Comparison of ENCODE assay signal across 8 mouse cellular contexts in the genomic region with DNA sequence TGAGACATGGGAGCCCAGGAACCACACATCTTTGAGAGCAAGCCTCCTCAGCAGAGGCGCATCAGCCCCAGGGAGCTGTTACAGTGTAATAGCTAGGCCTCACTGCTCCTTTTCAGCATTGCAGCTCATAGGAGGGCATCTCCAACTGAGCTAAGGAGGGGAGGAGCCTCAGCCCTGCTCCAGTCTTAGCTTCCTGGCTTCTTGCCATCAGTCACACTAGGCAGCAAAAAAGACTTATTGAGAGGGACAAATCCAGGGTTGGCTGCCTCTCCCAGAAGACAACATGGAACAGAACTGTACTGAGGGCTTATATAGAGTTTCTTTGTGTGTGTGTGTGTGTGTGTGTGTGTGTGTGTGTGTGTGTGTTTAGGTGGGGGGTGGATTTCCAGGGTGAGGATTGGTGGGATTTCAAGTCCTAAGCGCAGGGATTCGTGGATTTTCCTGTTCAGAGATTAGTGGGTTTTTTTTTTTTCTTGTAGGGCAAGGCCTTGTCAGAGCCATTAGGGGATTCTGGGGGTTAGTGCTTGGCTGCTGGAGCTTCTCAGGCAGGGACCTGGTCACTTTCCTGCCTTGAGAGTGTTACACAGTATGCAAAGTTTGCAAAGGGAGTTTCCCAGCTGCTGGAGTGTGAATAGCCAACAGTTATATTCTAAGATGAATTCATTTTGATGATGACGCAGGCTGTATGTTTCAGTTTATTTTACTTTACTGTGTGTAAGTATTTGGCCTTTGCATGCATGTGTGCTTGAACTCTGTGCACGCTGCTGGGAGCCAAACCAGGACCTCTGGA. TPM values are rescaled to one million over a fixed set of nuclear protein-coding genes. Genes with fewer than 3 reads are reported as not detected.
DNase-seq lines count a peak whose midpoint lies in the region; ATAC-seq lines count a peak whose summit lies in the region.

No protein-coding gene starts in this region.

- peak; percentile 75 for ATAC-seq in kidney, embryonic 15.5 days (replicated peaks; ENCODE audit: low FRiP score)

- peaks cover 14% of the 10 kb centered on the region for H3K36me3 ChIP-seq in kidney, embryonic 15.5 days

- H3K9me3 ChIP-seq in kidney, embryonic 15.5 days (replicated peaks) = peaks cover 14% of the 10 kb centered on the region; the same call in 1 of the 2 replicates

- 79% methylated on average over 5 of the region's 5 CpGs for WGBS in kidney, embryonic 15.5 days

- no peaks in the 10 kb centered on the region for H3K27me3 ChIP-seq in kidney, embryonic 15.5 days

- H3K4me3 ChIP-seq in kidney, embryonic 15.5 days (replicated peaks) = no peak overlapping the region

- H3K9ac ChIP-seq in kidney, embryonic 15.5 days = no peak overlapping the region

- peak; percentile 23 to 64 for DNase-seq in adrenal gland, adult (ENCODE audit: inconsistent age in 2 of 2, low spot score in 1 of 2)
- DNase-seq in adrenal gland, postnatal 4 days (ENCODE audit: low spot score in 2 of 2) = no peak
- DNase-seq in urinary bladder, postnatal 14 days (ENCODE audit: low spot score) = peak; percentile 9
- DNase-seq in urinary bladder, postnatal 10 days (ENCODE audit: low spot score) = no peak
- peak; percentile 20 to 25 for DNase-seq in heart, adult 9 months (ENCODE audit: low spot score in 2 of 2)
- DNase-seq in lung, postnatal 10 days = peak; percentile 79
- peak; percentile 21 to 38 for DNase-seq in spleen, adult 18-20 months

- H3K4me1 ChIP-seq in kidney, embryonic 15.5 days = peaks cover 9% of the 10 kb centered on the region

- H3K4me2 ChIP-seq in kidney, embryonic 15.5 days = no peak overlapping the region

- H3K27ac ChIP-seq in kidney, embryonic 15.5 days = peak overlapping the region; percentile 57; the same call in 1 of the 2 replicates

RNA-seq across cellular contexts. Expression of a gene that starts 25.2 kb away (rescaled TPM):
- total RNA-seq in adrenal gland, postnatal 4 days (2021) = 10 to 100 TPM; 64.1 to 74.7 TPM
- polyA plus RNA-seq in kidney, embryonic 15.5 days (2015; fragmentation: Nextera tagmentation; extraction: Ambion mirVana) = 16.8 and 17.4 TPM in 2 replicates

Comparison
In these comparisons a context has a peak if more than half of its experiments do, and no peak if none do; other contexts are left out.
1. DNase-seq: peak in adrenal gland, adult (2 of 2), urinary bladder, postnatal 14 days (single experiment), heart, adult 9 months (2 of 2), lung, postnatal 10 days (single experiment) and spleen, adult 18-20 months (2 of 2); none in adrenal gland, postnatal 4 days (0 of 2) and urinary bladder, postnatal 10 days (single experiment).